ENCODE assay signal across 47 mouse cellular contexts in the genomic region with DNA sequence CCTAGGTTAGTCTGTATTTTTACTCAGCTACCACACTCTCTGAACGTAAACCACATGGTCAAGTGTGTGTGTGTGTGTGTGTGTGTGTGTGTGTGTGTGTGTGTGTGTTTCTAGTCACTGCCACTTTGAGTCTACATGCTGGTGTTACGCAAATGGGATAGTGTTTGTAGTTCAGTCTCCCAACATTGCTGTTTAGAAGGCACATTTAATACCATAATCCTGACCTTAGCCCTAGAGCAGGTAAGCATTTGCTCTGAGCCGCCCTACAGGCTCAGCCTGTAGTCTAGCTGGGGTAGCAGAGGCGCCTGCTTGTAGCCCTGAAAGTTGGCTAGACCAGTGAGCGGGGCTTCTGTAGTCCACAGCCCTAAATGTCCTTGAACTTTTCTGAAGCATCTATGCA. TPM values are rescaled to one million over a fixed set of nuclear protein-coding genes. Genes with fewer than 3 reads are reported as not detected.
"Had no signal": no experiment of that assay in that cellular context is flagged by ENCODE, and none has a peak within 500 bp of the region (broad histone marks: within the 10 kb centered on the region; RNA-seq: fewer than 3 reads in every experiment).

No protein-coding gene starts in this region.

- H3K4me3 ChIP-seq: heart, adult 2 months; heart, embryonic 10.5 days; heart, embryonic 12.5 days; heart, embryonic 13.5 days; heart, embryonic 15.5 days; hindbrain, embryonic 10.5 days; hindbrain, embryonic 12.5 days; hindbrain, embryonic 13.5 days; hindbrain, embryonic 15.5 days; intestine, embryonic 15.5 days; kidney, embryonic 15.5 days; layer of hippocampus, adult 2 months had no signal

- H3K27me3 ChIP-seq: heart, embryonic 12.5 days; heart, embryonic 13.5 days; heart, embryonic 15.5 days; hindbrain, embryonic 12.5 days; hindbrain, embryonic 13.5 days; hindbrain, embryonic 15.5 days; intestine, embryonic 15.5 days; kidney, embryonic 15.5 days had no signal

- H3K4me1 ChIP-seq: heart, embryonic 10.5 days; heart, embryonic 12.5 days; heart, embryonic 13.5 days; heart, embryonic 15.5 days; hindbrain, embryonic 10.5 days; hindbrain, embryonic 12.5 days; hindbrain, embryonic 13.5 days; hindbrain, embryonic 15.5 days; intestine, embryonic 15.5 days; kidney, embryonic 15.5 days had no signal

- H3K9me3 ChIP-seq: heart, embryonic 10.5 days; heart, embryonic 12.5 days; heart, embryonic 13.5 days; heart, embryonic 15.5 days; hindbrain, embryonic 10.5 days; hindbrain, embryonic 12.5 days; hindbrain, embryonic 13.5 days; hindbrain, embryonic 15.5 days; intestine, embryonic 15.5 days; kidney, embryonic 15.5 days had no signal

- H3K27ac ChIP-seq: heart, adult 2 months; heart, embryonic 10.5 days; heart, embryonic 13.5 days; heart, embryonic 15.5 days; hindbrain, embryonic 10.5 days; hindbrain, embryonic 12.5 days; hindbrain, embryonic 13.5 days; hindbrain, embryonic 14.5 days; hindbrain, embryonic 15.5 days; hindbrain, postnatal 0 days; intestine, embryonic 15.5 days; kidney, embryonic 15.5 days; kidney, postnatal 0 days; layer of hippocampus, adult 2 months had no signal

- H3K4me2 ChIP-seq: heart, embryonic 11.5 days; heart, embryonic 12.5 days; heart, embryonic 13.5 days; heart, embryonic 15.5 days; hindbrain, embryonic 12.5 days; hindbrain, embryonic 13.5 days; hindbrain, embryonic 14.5 days; hindbrain, embryonic 15.5 days; intestine, embryonic 15.5 days; kidney, embryonic 15.5 days had no signal

- H3K9ac ChIP-seq: heart, embryonic 12.5 days; heart, embryonic 13.5 days; heart, embryonic 15.5 days; hindbrain, embryonic 12.5 days; hindbrain, embryonic 13.5 days; hindbrain, embryonic 14.5 days; hindbrain, embryonic 15.5 days; intestine, embryonic 15.5 days; kidney, embryonic 15.5 days had no signal

- ATAC-seq: hindbrain, embryonic 16.5 days; hindbrain, postnatal 0 days; inflammation-experienced regulatory T-cells, adult 6 months; intestine, embryonic 16.5 days; intestine, postnatal 0 days had no signal

- DNase-seq: heart, adult 18-20 months; heart, adult 2 months; heart, postnatal 10 days; heart, postnatal 14 days; heart, postnatal 36 days; heart, postnatal 4 days; kidney, adult 11 months; kidney, adult 18-20 months; kidney, adult 2 months; kidney, adult 8-10 months; kidney, adult 9 months; kidney, postnatal 10 days; kidney, postnatal 14 days; kidney, postnatal 25 days; kidney, postnatal 36 days; kidney, postnatal 4 days; layer of hippocampus, adult 9-11 months had no signal

RNA-seq across cellular contexts. Expression of gene Entpd8, which starts 16.6 kb away (rescaled TPM):
- total RNA-seq: heart, adult 18-20 months; heart, adult 2 months; heart, adult 8-10 months; heart, postnatal 10 days; heart, postnatal 14 days; heart, postnatal 25 days; heart, postnatal 36 days; heart, postnatal 4 days; hematopoietic stem cell, adult 5-6 weeks; hindbrain, postnatal 0 days; layer of hippocampus, adult 18-20 months; layer of hippocampus, adult 2 months; layer of hippocampus, adult 8-10 months; layer of hippocampus, postnatal 10 days; layer of hippocampus, postnatal 14 days had no signal
- polyA plus RNA-seq: heart, adult 2 months; heart, embryonic 11.5 days; heart, embryonic 12.5 days; heart, embryonic 13.5 days; heart, embryonic 14.5 days; heart, embryonic 15.5 days; heart, postnatal 0 days; hindbrain, embryonic 10.5 days; hindbrain, embryonic 11.5 days; hindbrain, embryonic 12.5 days; hindbrain, embryonic 13.5 days; hindbrain, embryonic 14.5 days; hindbrain, embryonic 16.5 days; hindbrain, postnatal 0 days had no signal

RNA-seq across cellular contexts. Expression of gene Noxa1, which starts 31.4 kb away (rescaled TPM):
- total RNA-seq: heart, adult 18-20 months; heart, adult 2 months; heart, adult 8-10 months; heart, postnatal 10 days; heart, postnatal 14 days; heart, postnatal 25 days; heart, postnatal 36 days; heart, postnatal 4 days; hematopoietic stem cell, adult 5-6 weeks; hindbrain, postnatal 0 days; layer of hippocampus, adult 18-20 months; layer of hippocampus, adult 2 months; layer of hippocampus, adult 8-10 months; layer of hippocampus, postnatal 10 days; layer of hippocampus, postnatal 14 days had no signal
- polyA plus RNA-seq: heart, adult 2 months; heart, embryonic 13.5 days; heart, embryonic 14.5 days; heart, embryonic 16.5 days; heart, postnatal 0 days; hindbrain, embryonic 11.5 days; hindbrain, embryonic 13.5 days; hindbrain, embryonic 14.5 days; hindbrain, embryonic 15.5 days; hindbrain, embryonic 16.5 days; hindbrain, postnatal 0 days; kidney, adult 2 months had no signal
